Mouse (Mus musculus) spleen, adult 2 months (tissue): ENCODE measurements around the gene E2f2.

Source experiments
- CTCF ChIP-seq: fragments of 200-500 bp; IDR thresholded peaks from 2 replicates; pipeline ENCODE4 v1.5.1; 2011; ENCODE audit warnings: mild to moderate bottlenecking, inconsistent platforms; ENCODE audit not compliant: insufficient read depth, insufficient read length, insufficient replicate concordance; ENCODE audit errors: extremely low read depth
- POLR2A ChIP-seq: fragments of 200-500 bp; IDR thresholded peaks from 2 replicates; pipeline ENCODE4 v1.6.1; 2011; ENCODE audit warnings: low read depth, low read length, inconsistent platforms

GRCm38 (mm10) chr4:136170401-136170800 lies 1.8 kb upstream of the E2f2 start:
- TF ChIP-seq POLR2A (no peak), CTCF (no peak)
